ENCODE assay signal across 25 mouse cellular contexts in the genomic region with DNA sequence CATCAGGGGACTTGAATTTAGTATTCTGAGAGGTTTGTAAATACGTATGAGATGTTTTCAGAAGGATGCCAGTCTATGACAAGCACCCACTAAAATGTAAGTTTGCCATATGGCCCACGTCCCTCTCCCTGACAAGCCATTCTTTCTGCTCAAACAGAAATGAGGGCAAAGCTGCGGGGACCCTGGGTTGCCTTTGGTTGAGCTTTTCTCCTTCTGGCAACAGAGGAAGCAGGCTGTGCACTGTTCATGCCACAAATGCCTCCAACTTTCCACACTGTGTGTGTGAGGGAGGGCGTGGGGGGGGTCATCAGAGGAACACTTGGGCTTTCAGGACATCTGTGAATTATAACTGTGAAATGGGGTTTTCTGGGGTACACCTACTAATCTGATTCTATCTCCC.
A peak's percentile ranks its signal among the peaks of the same experiment; 100 is the strongest.
DNase-seq lines count a peak whose midpoint lies in the region; ATAC-seq lines count a peak whose summit lies in the region.
"Had no signal": no experiment of that assay in that cellular context is flagged by ENCODE, and none has a peak within 500 bp of the region (broad histone marks: within the 10 kb centered on the region; RNA-seq: fewer than 3 reads in every experiment).

No protein-coding gene starts in this region.

- H3K27me3 ChIP-seq in forebrain, embryonic 16.5 days (replicated peaks; ENCODE audit: control insufficient read depth, insufficient read depth, low read length), result no peaks in the 10 kb centered on the region
- H3K27me3 ChIP-seq in forebrain, embryonic 11.5 days (ENCODE audit: control insufficient read depth, insufficient read depth, low read length), result no peaks in the 10 kb centered on the region
- H3K27me3 ChIP-seq: embryonic facial prominence, embryonic 13.5 days; heart, embryonic 13.5 days had no signal

- DNase-seq in cerebellum, postnatal 4 days (ENCODE audit: low spot score in 2 of 2), result no peak
- peak; percentile 33 to 57 for DNase-seq in cerebellum, postnatal 14 days
- no peak for DNase-seq in cerebellum, adult 11-12 months
- DNase-seq in forebrain, embryonic 11.5 days (ENCODE audit: low spot score), result no peak
- DNase-seq in ovary, adult 18-20 months (ENCODE audit: low spot score), result no peak
- DNase-seq: adrenal gland, adult 8-10 months; adrenal gland, postnatal 25 days; embryo, embryonic 11 days; gastrocnemius, postnatal 25 days; heart, adult 18-20 months; heart, postnatal 14 days; heart, postnatal 4 days; kidney, adult 18-20 months; kidney, adult 9 months had no signal

- peak; percentile 80 for ATAC-seq in cerebellum, adult (ENCODE audit: insufficient number of reproducible peaks, low FRiP score, low TSS enrichment)
- peak; percentile 37; the same call in 1 of the 2 replicates for ATAC-seq in forebrain, embryonic 16.5 days
- ATAC-seq in forebrain, embryonic 11.5 days (replicated peaks; ENCODE audit: low FRiP score), result no peak
- ATAC-seq: activated CD4-positive, CD25-positive, alpha-beta regulatory T cell, adult 4 months; hindbrain, postnatal 0 days; inflammation-experienced regulatory T-cells, adult 6 months; intestine, embryonic 16.5 days had no signal

- H3K36me3 ChIP-seq in forebrain, embryonic 16.5 days (ENCODE audit: control insufficient read depth, insufficient read depth), result no peaks in the 10 kb centered on the region
- no peaks in the 10 kb centered on the region for H3K36me3 ChIP-seq in forebrain, embryonic 11.5 days (ENCODE audit: control insufficient read depth, insufficient read depth, low read length)
- H3K36me3 ChIP-seq: embryonic facial prominence, embryonic 10.5 days; embryonic facial prominence, embryonic 13.5 days; heart, embryonic 13.5 days had no signal

- H3K27ac ChIP-seq in forebrain, embryonic 16.5 days (ENCODE audit: low read length), result no peak overlapping the region
- H3K27ac ChIP-seq in forebrain, embryonic 11.5 days (ENCODE audit: low read depth, low read length), result no peak overlapping the region
- H3K27ac ChIP-seq: embryonic facial prominence, embryonic 10.5 days; embryonic facial prominence, embryonic 13.5 days; heart, embryonic 13.5 days; hindbrain, embryonic 14.5 days; hindbrain, postnatal 0 days had no signal

- H3K4me1 ChIP-seq in forebrain, embryonic 16.5 days (replicated peaks; ENCODE audit: control insufficient read depth, insufficient read depth, low read length), result peaks cover 8% of the 10 kb centered on the region; the same call in 1 of the 2 replicates
- peaks cover 3% of the 10 kb centered on the region; the same call in 1 of the 2 replicates for H3K4me1 ChIP-seq in forebrain, embryonic 11.5 days (replicated peaks; ENCODE audit: control insufficient read depth, insufficient read depth, low read length)
- H3K4me1 ChIP-seq: embryonic facial prominence, embryonic 10.5 days; embryonic facial prominence, embryonic 13.5 days; heart, embryonic 13.5 days had no signal

- H3K4me2 ChIP-seq in forebrain, embryonic 16.5 days (ENCODE audit: low read length), result no peak overlapping the region
- no peak overlapping the region for H3K4me2 ChIP-seq in forebrain, embryonic 11.5 days (ENCODE audit: low read depth, low read length, severe bottlenecking)
- H3K4me2 ChIP-seq: embryonic facial prominence, embryonic 13.5 days; heart, embryonic 13.5 days; hindbrain, embryonic 14.5 days had no signal

- no peak overlapping the region for H3K9ac ChIP-seq in forebrain, embryonic 16.5 days (replicated peaks; ENCODE audit: low read depth, low read length)
- H3K9ac ChIP-seq in forebrain, embryonic 11.5 days (ENCODE audit: low read length), result no peak overlapping the region
- H3K9ac ChIP-seq: embryonic facial prominence, embryonic 13.5 days; heart, embryonic 13.5 days; hindbrain, embryonic 14.5 days had no signal

- H3K4me3 ChIP-seq in forebrain, embryonic 16.5 days (replicated peaks; ENCODE audit: low read length), result no peak overlapping the region
- H3K4me3 ChIP-seq in forebrain, embryonic 11.5 days (ENCODE audit: low read depth, low read length), result no peak overlapping the region
- H3K4me3 ChIP-seq: embryonic facial prominence, embryonic 10.5 days; embryonic facial prominence, embryonic 13.5 days; erythroblast, embryonic 14.5 days; heart, embryonic 13.5 days had no signal

- H3K9me3 ChIP-seq in forebrain, embryonic 16.5 days (ENCODE audit: control insufficient read depth, low read length), result no peaks in the 10 kb centered on the region
- no peaks in the 10 kb centered on the region for H3K9me3 ChIP-seq in forebrain, embryonic 11.5 days (ENCODE audit: control insufficient read depth, low read length)
- H3K9me3 ChIP-seq: embryonic facial prominence, embryonic 10.5 days; embryonic facial prominence, embryonic 13.5 days; heart, embryonic 13.5 days had no signal

- WGBS in forebrain, embryonic 16.5 days, result 63% methylated on average over 4 of the region's 4 CpGs
- 71% methylated on average over 4 of the region's 4 CpGs for WGBS in forebrain, embryonic 11.5 days

Comparison
In these comparisons a context has a peak if more than half of its experiments do, and no peak if none do; other contexts are left out.
1. DNase-seq: peak in cerebellum, postnatal 14 days (2 of 2); none in cerebellum, postnatal 4 days (0 of 2), cerebellum, adult 11-12 months (single experiment), forebrain, embryonic 11.5 days (single experiment) and ovary, adult 18-20 months (single experiment).